Mouse (Mus musculus) Patski (cell line): ENCODE measurements around the gene Prkaa2. TPM values are rescaled to one million over a fixed set of nuclear protein-coding genes. Genes with fewer than 3 reads are reported as not detected.

Experiments
- ATAC-seq: fragments of 100-300 bp; one replicate; pipeline ENCODE4 v1.8.0; 2021
- CTCF ChIA-PET: fragments of 350-600 bp; sonication (Branson Sonifier 250); formaldehyde crosslinking; loops from one replicate; lab custom pipeline; 2022; ENCODE audit warnings: inconsistent platforms; lab: Charles Lee
- POLR2A ChIA-PET: fragments of 350-600 bp; sonication (Branson Sonifier 250); formaldehyde crosslinking; loops from one replicate; lab custom pipeline; 2022; ENCODE audit warnings: antibody characterized with exemption, inconsistent platforms; lab: Charles Lee
- DNase-seq: peaks from one replicate; pipeline ENCODE4 v3.0.0-alpha.2; 2011; ENCODE audit warnings: low read depth, low spot score
- H3K27me3 ChIP-seq: fragments of 371-371 bp; one replicate; pipeline ENCODE4 v1.5.1; 2021
- CTCF ChIP-seq: fragments of 100-300 bp; IDR thresholded peaks from one replicate; pipeline ENCODE4 v1.5.1; 2021
- in situ Hi-C: fragments of 300-500 bp; cut with MboI; formaldehyde crosslinking; loops from 3 replicates; pipeline ENCODE4 v1.11.1; 2018; ENCODE audit warnings: low pct_unique_long_range_greater_than_20kb, mixed read lengths
- polyA plus RNA-seq: library from polyadenylated mRNA; unstranded; gene quantifications from one replicate; pipeline ENCODE4 v1.2.3, GENCODE M21; 2021

Prkaa2 gene
- polyA plus RNA-seq, 1 experiment from 2014 or later, result 12.6 TPM

- ATAC-seq (no peak), DNase-seq (no peak)
- ChIA-PET POLR2A (no interaction called here), CTCF (no interaction called here)
- TF ChIP-seq CTCF, result no peak
- in situ Hi-C loops, result no loop called here
- no peaks in the 10 kb centered on the region for H3K27me3 ChIP-seq
These were observed 116.4 kb downstream of the Prkaa2 start for GRCm38 (mm10) chr4:104993140-104993874.

- no peak for ATAC-seq
- DNase-seq, result no peak
- TF ChIP-seq CTCF, result no peak
- no peaks in the 10 kb centered on the region for H3K27me3 ChIP-seq
- ChIA-PET CTCF (no interaction called here), POLR2A (no interaction called here)
- in situ Hi-C loops, result no loop called here
These were observed 117.4 kb downstream of the Prkaa2 start for GRCm38 (mm10) chr4:104992271-104992670.

GRCm38 (mm10) chr4:104990686-104991085 is 119.0 kb downstream of the Prkaa2 start:
- DNase-seq (no peak), ATAC-seq (no peak)
- H3K27me3 ChIP-seq, result no peaks in the 10 kb centered on the region
- ChIA-PET POLR2A (interaction anchor here (0.7 kb wide), 1 partner anchor 10 kb away, joined by 3 read pairs; no protein-coding TSS in a partner anchor), CTCF (no interaction called here)
- TF ChIP-seq CTCF, result no peak
- in situ Hi-C loops, result no loop called here

DNA sequence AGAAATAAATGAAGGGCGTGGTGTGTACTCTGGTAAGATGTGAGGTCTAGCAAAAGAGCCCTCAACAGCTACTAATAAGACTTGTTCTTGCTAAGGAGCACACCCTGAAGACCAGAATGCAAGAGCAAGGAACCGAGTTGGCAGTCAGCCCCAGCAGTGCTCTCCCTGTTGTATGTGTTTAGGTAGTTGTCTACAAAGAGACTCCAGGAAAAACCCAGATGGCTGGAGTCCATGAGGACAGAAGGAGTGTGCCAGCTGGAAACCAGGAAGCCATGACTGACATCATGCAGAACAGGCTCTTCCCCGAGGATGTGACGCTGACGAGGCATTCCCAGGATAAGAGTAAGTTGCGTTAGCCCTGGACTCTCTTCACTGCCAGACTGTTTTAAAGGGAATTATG is 119.7 kb downstream of the Prkaa2 start:
- ChIA-PET POLR2A (no interaction called here), CTCF (no interaction called here)
- in situ Hi-C loops, result no loop called here

DNA sequence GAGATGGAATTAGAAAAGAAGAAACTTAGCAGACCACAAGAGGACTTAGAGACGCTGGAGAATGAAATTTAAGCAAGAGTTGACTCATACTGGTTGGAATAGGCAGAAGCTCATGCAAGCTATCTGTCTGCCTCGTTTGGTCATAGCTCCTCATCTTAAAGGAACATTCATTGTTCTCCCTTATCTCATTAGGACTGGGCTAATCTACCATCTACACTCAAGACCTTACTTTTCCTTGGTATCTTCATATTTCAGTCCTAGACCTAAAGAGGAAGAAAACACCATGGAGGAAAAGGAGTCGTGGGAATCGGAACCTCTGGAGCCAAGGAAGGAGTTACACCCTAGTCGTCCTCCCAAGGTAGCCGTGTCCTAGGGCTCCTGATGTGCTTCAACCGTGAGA is 121.0 kb downstream of the Prkaa2 start:
- no peaks in the 10 kb centered on the region for H3K27me3 ChIP-seq
- no peak for TF ChIP-seq CTCF
- CTCF ChIA-PET, result interaction anchor here (0.7 to 1.2 kb wide), 2 partner anchors 21 to 25 kb away, joined by 3 read pairs; no protein-coding TSS in a partner anchor
- in situ Hi-C loops, result no loop called here
- DNase-seq (no peak), ATAC-seq (no peak)
- POLR2A ChIA-PET, result no interaction called here

More for the DNA sequence above, 119.7 kb downstream of the Prkaa2 start:
- DNase-seq (no peak), ATAC-seq (no peak)
- no peaks in the 10 kb centered on the region for H3K27me3 ChIP-seq
- no peak for TF ChIP-seq CTCF

DNA sequence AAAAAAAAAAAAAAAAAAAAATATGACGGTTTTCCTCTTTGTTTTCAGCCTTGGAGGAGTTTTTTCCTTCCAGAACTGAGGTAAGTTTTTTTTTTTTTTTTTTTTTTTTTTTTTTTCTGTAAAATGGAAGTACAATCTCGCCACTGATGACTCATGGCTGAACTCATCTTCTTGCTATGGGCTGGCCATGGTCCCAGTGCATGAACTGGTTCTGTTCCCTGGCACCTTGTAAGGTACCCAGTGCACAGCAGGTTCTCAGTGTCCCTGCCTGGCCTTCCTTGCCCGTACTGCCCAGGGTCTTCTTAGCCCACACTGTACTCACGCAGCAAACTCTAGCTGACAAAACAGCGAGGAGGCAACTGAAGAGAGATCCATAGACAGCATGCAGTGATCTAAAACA is 121.6 kb downstream of the Prkaa2 start:
- DNase-seq (peak; percentile 56), ATAC-seq (peak; percentile 68)
- TF ChIP-seq CTCF, result no peak
- CTCF ChIA-PET, result interaction anchor here (0.7 to 1.2 kb wide), 2 partner anchors 21 to 26 kb away, joined by 3 read pairs; no protein-coding TSS in a partner anchor
- no peaks in the 10 kb centered on the region for H3K27me3 ChIP-seq
- in situ Hi-C loops, result no loop called here
- POLR2A ChIA-PET, result interaction anchor here (0.5 to 0.7 kb wide), 2 partner anchors 11 to 568 kb away, joined by 3 to 6 read pairs; no protein-coding TSS in a partner anchor

GRCm38 (mm10) chr4:104987631-104988030 is 122.1 kb downstream of the Prkaa2 start:
- TF ChIP-seq CTCF, result no peak
- no peak for ATAC-seq
- H3K27me3 ChIP-seq, result no peaks in the 10 kb centered on the region
- peak; percentile 28 for DNase-seq
- ChIA-PET CTCF (interaction anchor here (1.2 kb wide), 1 partner anchor 26 kb away, joined by 3 read pairs; no protein-coding TSS in a partner anchor), POLR2A (interaction anchor here (0.5 to 0.7 kb wide), 2 partner anchors 11 to 568 kb away, joined by 3 to 6 read pairs; no protein-coding TSS in a partner anchor)
- in situ Hi-C loops, result no loop called here

- H3K27me3 ChIP-seq, result no peaks in the 10 kb centered on the region
- ATAC-seq, result no peak
- DNase-seq, result no peak
- TF ChIP-seq CTCF, result no peak
- in situ Hi-C loops, result no loop called here
- ChIA-PET POLR2A (no interaction called here), CTCF (no interaction called here)
These were observed 123.6 kb downstream of the Prkaa2 start for GRCm38 (mm10) chr4:104985960-104986632.

Other genes with a start within 250 kb of the Prkaa2 start
- gene C8a, start 233.5 kb downstream of the Prkaa2 start, polyA plus RNA-seq, result not detected
- 0.30 TPM for gene Fyb2, start 196.4 kb downstream of the Prkaa2 start, polyA plus RNA-seq
- gene Plpp3, start 47.5 kb upstream of the Prkaa2 start, polyA plus RNA-seq, result 51.7 TPM